Mouse (Mus musculus) midbrain, postnatal 0 days (tissue): ENCODE data around the gene Tead1. TPM values are rescaled to one million over a fixed set of nuclear protein-coding genes. Genes with fewer than 3 reads are reported as not detected.

ENCODE experiments used
- ATAC-seq: fragments of 200-750 bp; cut with Nextera tagmentation; 2 replicates; pipeline ENCODE4 v1.8.0; 2017; ENCODE audit warnings: moderate number of reproducible peaks, mild to moderate bottlenecking, moderate TSS enrichment, moderate library complexity; ENCODE audit not compliant: low FRiP score
- DNase-seq: peaks from one replicate; pipeline ENCODE4 v3.0.0-alpha.2; 2015; ENCODE audit warnings: low spot score
- H3K27ac ChIP-seq: fragments of 300-500 bp; sonication (generic); 2 replicates; pipeline ENCODE4 v1.5.1; 2014; ENCODE audit warnings: low read depth, mild to moderate bottlenecking, low read length, mixed read lengths
- H3K27me3 ChIP-seq: fragments of 300-500 bp; sonication (generic); 2 replicates; pipeline ENCODE4 v1.6.1; 2014; ENCODE audit warnings: low read length, control low read depth, mixed read lengths; ENCODE audit not compliant: insufficient read depth
- H3K36me3 ChIP-seq: fragments of 300-500 bp; sonication (generic); 2 replicates; pipeline ENCODE4 v1.6.1; 2014; ENCODE audit warnings: low read length, control low read depth, mixed read lengths; ENCODE audit not compliant: insufficient read depth
- H3K4me1 ChIP-seq: fragments of 300-500 bp; sonication (generic); 2 replicates; pipeline ENCODE4 v1.6.1; 2014; ENCODE audit warnings: mild to moderate bottlenecking, control low read depth, antibody characterized with exemption, low read length, mixed read lengths; ENCODE audit not compliant: insufficient read depth
- H3K4me2 ChIP-seq: fragments of 300-500 bp; sonication (generic); 2 replicates; pipeline ENCODE4 v1.6.1; 2014; ENCODE audit warnings: low read depth, mild to moderate bottlenecking, low read length, mixed read lengths; ENCODE audit not compliant: poor library complexity, severe bottlenecking
- H3K4me3 ChIP-seq: fragments of 300-500 bp; sonication (generic); 2 replicates; pipeline ENCODE4 v1.5.1; 2014; ENCODE audit warnings: low read depth, mild to moderate bottlenecking, low read length, moderate library complexity
- H3K9ac ChIP-seq: fragments of 300-500 bp; sonication (generic); replicated peaks from 2 replicates; pipeline ENCODE4 v1.6.1; 2014; ENCODE audit warnings: mild to moderate bottlenecking, low read length, moderate library complexity, mixed read lengths; ENCODE audit not compliant: poor library complexity, severe bottlenecking
- H3K9me3 ChIP-seq: fragments of 300-500 bp; sonication (generic); 2 replicates; pipeline ENCODE4 v1.6.1; 2016; ENCODE audit warnings: low read length, control low read depth
- CTCF ChIP-seq: IDR thresholded peaks from 2 replicates; pipeline ENCODE4 v1.5.1; 2016; ENCODE audit warnings: antibody characterized with exemption, mild to moderate bottlenecking
- WGBS: fragments of 180-500 bp; shearing (Covaris S2); extraction: QIAGEN DNeasy Blood & Tissue Kit; methylation state at CpG from one replicate; pipeline ENCODE4 v1.1.7; 2014; 5-methylcytosine and 5-hydroxymethylcytosine counted together
- polyA plus RNA-seq: library from polyadenylated mRNA; unstranded; fragments of >200 nt; fragmentation: Nextera tagmentation; extraction: Ambion mirVana; gene quantifications from 2 replicates; pipeline ENCODE4 v1.2.1, GENCODE M21; 2015
- total RNA-seq: library from RNA; depleted of rRNA; stranded (reverse); fragments of >200 nt; gene quantifications from 2 replicates; pipeline ENCODE4 v1.2.3, GENCODE M21; 2014

Tead1 gene
- total and polyA plus RNA-seq, 2 experiments from 2014 or later = 8.0 to 16.6 TPM

DNA sequence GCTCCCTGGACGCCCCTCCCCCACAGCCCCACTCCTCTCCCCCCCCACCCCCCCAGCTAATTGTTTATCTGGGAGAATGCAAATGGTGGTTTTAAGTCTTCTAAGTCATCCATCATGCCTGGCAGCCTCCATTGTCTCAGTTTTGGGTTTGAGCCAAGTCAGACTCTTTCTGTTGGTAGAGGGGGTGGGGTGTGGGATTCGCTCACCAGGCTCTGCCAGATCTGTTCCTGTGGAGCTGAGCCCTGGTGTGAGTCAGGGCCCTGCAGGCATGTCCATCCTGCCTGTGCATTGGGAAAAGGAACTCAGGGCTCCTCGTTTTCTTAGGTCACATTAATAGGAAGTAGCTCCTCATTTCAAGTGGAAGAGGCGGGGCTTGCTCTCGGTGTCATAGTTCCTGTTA lies 144.5 kb downstream of the Tead1 start:
- ATAC-seq = no peak
- Histone ChIP-seq H3K4me2 (peak overlapping the region; percentile 22), H3K9me3 (no peaks in the 10 kb centered on the region), H3K36me3 (no peaks in the 10 kb centered on the region), H3K4me3 (no peak overlapping the region), H3K4me1 (peaks cover 22% of the 10 kb centered on the region), H3K27ac (peak overlapping the region; percentile 14; the same call in 1 of the 2 replicates), H3K27me3 (no peaks in the 10 kb centered on the region), H3K9ac (no peak overlapping the region)
- TF ChIP-seq CTCF = no peak
- DNase-seq = peak; percentile 84
- 9% methylated on average over 5 of the region's 5 CpGs for WGBS

DNA sequence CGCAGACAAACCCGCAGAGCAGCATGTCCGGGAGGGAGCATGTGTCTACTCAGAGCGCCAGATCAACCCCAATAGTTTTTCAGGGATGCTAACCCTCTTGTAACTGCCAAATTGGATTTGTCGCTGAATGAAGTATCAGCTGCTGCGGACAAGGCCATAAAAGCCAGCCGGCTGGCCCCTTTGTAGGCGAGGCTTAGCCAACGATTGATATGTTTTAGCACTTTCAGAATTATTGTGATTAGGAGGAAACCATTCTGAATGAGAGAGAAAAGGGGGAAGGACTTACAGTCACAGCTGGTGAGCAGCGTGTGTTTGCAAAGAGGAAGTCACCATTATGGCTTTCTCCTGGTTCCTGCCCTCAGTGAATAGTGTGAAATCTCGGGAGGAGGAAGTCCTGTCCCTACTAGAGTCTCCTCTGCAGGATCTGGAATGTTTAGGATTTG lies 146.2 kb downstream of the Tead1 start:
- no peak overlapping the region for H3K4me2 ChIP-seq
- no peak for TF ChIP-seq CTCF
- peaks cover 22% of the 10 kb centered on the region for H3K4me1 ChIP-seq
- no peaks in the 10 kb centered on the region for H3K27me3 ChIP-seq
- H3K36me3 ChIP-seq = no peaks in the 10 kb centered on the region
- H3K9ac ChIP-seq = 0 out of 2 replicates have a peak overlapping the region, but pooled peaks have one; percentile 13
- no peaks in the 10 kb centered on the region for H3K9me3 ChIP-seq
- H3K27ac ChIP-seq = peak overlapping the region; percentile 63
- ATAC-seq = no peak
- peak; percentile 46 for DNase-seq
- WGBS = 18% methylated on average over 11 of the region's 11 CpGs
- H3K4me3 ChIP-seq = no peak overlapping the region

DNA sequence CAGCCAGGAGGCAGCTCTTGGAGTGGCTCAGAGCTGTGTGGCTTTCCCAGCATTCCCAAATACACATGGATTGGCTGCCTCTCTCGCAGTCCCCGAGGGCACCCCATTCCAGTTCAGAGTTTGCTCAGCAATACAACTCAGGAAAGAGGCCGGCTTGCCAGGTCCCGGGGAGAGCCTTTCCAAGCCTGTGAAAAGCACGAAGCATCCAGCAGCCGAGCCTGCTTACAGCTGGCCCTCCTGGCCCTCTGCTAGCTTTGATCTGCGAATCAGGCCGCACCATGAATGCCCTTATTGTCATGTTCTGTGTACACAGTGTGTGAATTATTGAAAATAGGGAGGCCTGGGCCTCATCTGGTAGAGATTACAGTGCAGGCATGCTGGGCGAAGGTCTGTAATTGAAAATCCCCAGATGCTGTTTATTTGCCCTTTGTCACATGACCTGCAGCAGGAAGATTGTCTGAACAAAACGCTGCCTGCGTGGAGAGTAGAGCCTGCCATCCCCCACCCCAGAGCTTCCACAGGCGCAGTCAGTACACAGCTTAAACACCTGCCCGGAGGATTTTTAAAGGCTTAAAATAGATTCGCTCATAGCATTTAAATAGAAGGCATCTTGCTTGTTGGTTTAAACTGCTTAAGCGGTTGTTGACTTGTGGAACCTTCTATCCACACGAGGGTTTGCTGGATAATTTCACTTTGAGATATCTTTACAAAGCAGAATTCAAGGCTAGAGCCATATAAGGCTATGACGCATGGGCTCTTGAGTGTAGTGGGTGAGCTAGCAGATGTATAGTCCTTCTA lies 147.2 kb downstream of the Tead1 start:
- Histone ChIP-seq H3K4me1 (peaks cover 22% of the 10 kb centered on the region), H3K9me3 (no peaks in the 10 kb centered on the region), H3K36me3 (no peaks in the 10 kb centered on the region), H3K27ac (peak overlapping the region; percentile 63), H3K9ac (0 out of 2 replicates have a peak overlapping the region, but pooled peaks have one; percentile 24), H3K4me2 (peak overlapping the region; percentile 23), H3K4me3 (no peak overlapping the region), H3K27me3 (no peaks in the 10 kb centered on the region)
- WGBS = 7% methylated on average over 17 of the region's 17 CpGs
- DNase-seq = peak; percentile 86
- peak; percentile 71 for ATAC-seq
- TF ChIP-seq CTCF = no peak

DNA sequence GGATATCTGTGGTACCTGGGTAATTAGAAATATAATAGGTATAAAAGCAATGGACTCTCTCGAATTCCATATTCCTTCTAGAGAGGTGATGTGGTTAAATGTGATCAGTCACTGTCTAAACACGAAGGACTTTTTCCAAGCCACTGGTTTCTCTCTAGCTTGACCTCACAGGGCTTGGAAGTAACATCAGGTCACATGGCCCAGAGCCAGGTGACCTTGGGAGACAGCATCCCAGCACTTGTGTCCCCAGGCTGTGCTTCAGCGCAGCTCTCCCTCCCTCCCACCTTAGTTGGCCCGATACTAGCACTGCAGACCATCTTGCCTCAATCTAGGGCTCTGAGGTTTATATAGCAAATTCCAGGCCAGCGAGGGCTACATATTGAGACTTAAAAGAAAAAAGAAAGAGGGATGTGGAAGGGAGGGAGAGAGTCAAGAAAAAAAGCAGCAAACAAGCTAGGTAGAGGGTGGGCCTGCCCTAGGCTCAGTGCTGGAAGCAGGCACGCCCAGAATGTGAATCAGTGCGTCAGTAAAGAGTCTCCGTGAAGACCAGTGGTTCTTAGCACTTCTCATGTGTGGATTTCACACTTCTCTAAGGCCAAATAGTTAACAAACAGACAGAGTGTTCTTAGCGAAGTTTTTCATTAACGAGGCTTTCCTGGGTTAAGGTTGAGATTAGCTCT lies 149.0 kb downstream of the Tead1 start:
- no peak overlapping the region for H3K4me3 ChIP-seq
- no peak for DNase-seq
- H3K9ac ChIP-seq = no peak overlapping the region
- WGBS = 68% methylated on average over 10 of the region's 10 CpGs
- no peak overlapping the region for H3K27ac ChIP-seq
- no peaks in the 10 kb centered on the region for H3K36me3 ChIP-seq
- H3K4me1 ChIP-seq = peaks cover 21% of the 10 kb centered on the region
- ATAC-seq = no peak
- TF ChIP-seq CTCF = no peak
- H3K9me3 ChIP-seq = no peaks in the 10 kb centered on the region
- no peaks in the 10 kb centered on the region for H3K27me3 ChIP-seq
- H3K4me2 ChIP-seq = no peak overlapping the region

DNA sequence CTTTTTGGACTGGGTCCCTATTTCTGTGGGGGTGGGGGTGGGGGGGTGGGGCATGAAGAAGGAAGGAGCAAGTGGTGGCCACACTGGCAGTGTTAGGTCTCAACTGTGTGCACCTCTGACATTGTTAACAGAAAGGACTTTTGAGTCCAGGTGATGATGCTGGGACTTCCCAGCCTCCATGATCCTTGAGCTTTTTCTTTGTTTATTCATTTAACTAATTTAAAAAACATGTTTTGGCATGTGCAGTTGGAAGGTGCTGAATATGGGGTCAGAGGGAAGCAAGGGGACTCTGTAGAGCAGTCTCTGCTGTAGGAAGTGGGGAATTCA lies 149.5 kb downstream of the Tead1 start:
- H3K36me3 ChIP-seq = no peaks in the 10 kb centered on the region
- DNase-seq (no peak), ATAC-seq (no peak)
- H3K27ac ChIP-seq = no peak overlapping the region
- no peaks in the 10 kb centered on the region for H3K27me3 ChIP-seq
- peaks cover 18% of the 10 kb centered on the region for H3K4me1 ChIP-seq
- no peak overlapping the region for H3K9ac ChIP-seq
- no peak for TF ChIP-seq CTCF
- H3K4me3 ChIP-seq = no peak overlapping the region
- H3K4me2 ChIP-seq = no peak overlapping the region
- H3K9me3 ChIP-seq = no peaks in the 10 kb centered on the region

DNA sequence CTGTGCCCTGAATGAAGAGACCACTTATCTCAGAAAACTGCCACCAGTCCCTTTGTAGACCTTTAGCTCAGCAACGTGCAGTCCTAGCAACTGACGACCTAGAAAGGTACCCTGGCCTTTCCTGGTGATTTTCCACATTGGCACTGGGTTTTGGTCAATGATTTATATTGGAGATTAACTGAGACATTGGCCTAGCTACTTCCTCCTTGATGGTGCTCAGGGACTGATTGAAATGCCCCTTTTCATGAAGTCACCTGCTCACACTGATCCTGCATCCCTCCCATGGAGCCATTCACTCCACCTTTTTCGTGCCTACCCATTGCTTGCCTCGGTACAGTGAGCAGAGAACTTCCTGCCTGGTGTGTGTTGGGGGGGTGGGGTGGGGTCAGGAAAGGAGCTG lies 151.8 kb downstream of the Tead1 start:
- Histone ChIP-seq H3K27me3 (no peaks in the 10 kb centered on the region), H3K27ac (no peak overlapping the region), H3K9me3 (no peaks in the 10 kb centered on the region), H3K36me3 (no peaks in the 10 kb centered on the region), H3K4me2 (no peak overlapping the region), H3K4me3 (no peak overlapping the region), H3K9ac (no peak overlapping the region), H3K4me1 (peaks cover 9% of the 10 kb centered on the region; the same call in 1 of the 2 replicates)
- WGBS = 76% methylated on average over 4 of the region's 4 CpGs
- DNase-seq = no peak
- ATAC-seq = no peak
- TF ChIP-seq CTCF = no peak
